Mouse (Mus musculus) megakaryocyte, embryonic 14.5 days (primary cell): ENCODE measurements around the gene Tbx1.

Source experiments
- FLI1 ChIP-seq: IDR thresholded peaks from 2 replicates; pipeline ENCODE4 v1.6.1; 2012; ENCODE audit warnings: low read length, inconsistent platforms, mixed read lengths
- GATA1 ChIP-seq: IDR thresholded peaks from 3 replicates; pipeline ENCODE4 v1.6.1; 2012; ENCODE audit warnings: mixed read lengths, low read length, inconsistent platforms, borderline replicate concordance

DNA sequence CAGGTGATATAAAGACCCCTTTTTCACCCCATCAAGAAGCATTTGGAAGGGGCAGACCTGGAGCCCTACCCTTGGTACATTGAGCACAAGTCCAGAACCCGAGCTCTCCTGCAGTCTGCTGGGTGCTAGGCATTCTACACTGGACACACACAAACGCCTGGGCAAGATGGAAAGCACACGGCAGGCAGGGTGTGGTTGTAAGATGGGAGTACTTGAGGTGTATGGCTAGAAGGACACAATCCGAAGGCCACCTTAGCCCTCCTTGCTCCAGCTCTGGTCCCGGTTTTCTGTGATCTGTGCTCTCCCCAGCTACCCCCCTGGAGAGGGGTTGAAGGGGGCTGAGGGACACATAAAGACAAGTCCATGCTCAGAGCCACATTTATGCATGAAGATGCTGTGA lies 39.8 kb upstream of the Tbx1 start:
- no peak for TF ChIP-seq FLI1
- no peak for TF ChIP-seq GATA1
